Mouse (Mus musculus) layer of hippocampus, adult 9-10 months (tissue): ENCODE results near the gene Eef1akmt2.

Source experiments
- DNase-seq: peaks from one replicate; pipeline ENCODE4 v3.0.0; 2022; ENCODE audit warnings: low spot score

Gene Eef1akmt2

GRCm38 (mm10) chr7:132810879-132811278 is 41.6 kb downstream of the Eef1akmt2 start:
- DNase-seq, result no peak

GRCm38 (mm10) chr7:132810368-132810767 is 42.1 kb downstream of the Eef1akmt2 start:
- no peak for DNase-seq

- no peak for DNase-seq
Observed at GRCm38 (mm10) chr7:132809721-132810120, 42.8 kb downstream of the Eef1akmt2 start.

GRCm38 (mm10) chr7:132808841-132809682 is 43.4 kb downstream of the Eef1akmt2 start:
- DNase-seq, result no peak

- DNase-seq, result no peak
Observed at GRCm38 (mm10) chr7:132808051-132808796, 44.2 kb downstream of the Eef1akmt2 start.

GRCm38 (mm10) chr7:132806926-132807857 is 45.3 kb downstream of the Eef1akmt2 start:
- DNase-seq, result no peak

GRCm38 (mm10) chr7:132806286-132806685 is 46.2 kb downstream of the Eef1akmt2 start:
- DNase-seq, result no peak

GRCm38 (mm10) chr7:132804951-132805350 is 47.5 kb downstream of the Eef1akmt2 start:
- DNase-seq, result no peak

- no peak for DNase-seq
Observed at GRCm38 (mm10) chr7:132804461-132804860, 48.0 kb downstream of the Eef1akmt2 start.

GRCm38 (mm10) chr7:132803962-132804361 is 48.5 kb downstream of the Eef1akmt2 start:
- DNase-seq, result no peak

GRCm38 (mm10) chr7:132803336-132803735 is 49.1 kb downstream of the Eef1akmt2 start:
- no peak for DNase-seq

GRCm38 (mm10) chr7:132802691-132803090 is 49.8 kb downstream of the Eef1akmt2 start:
- no peak for DNase-seq

- DNase-seq, result no peak
Observed at GRCm38 (mm10) chr7:132802066-132802465, 50.4 kb downstream of the Eef1akmt2 start.

GRCm38 (mm10) chr7:132801509-132801908 is 51.0 kb downstream of the Eef1akmt2 start:
- DNase-seq, result no peak

GRCm38 (mm10) chr7:132800868-132801267 is 51.6 kb downstream of the Eef1akmt2 start:
- no peak for DNase-seq

- no peak for DNase-seq
Observed at GRCm38 (mm10) chr7:132799119-132800016, 53.1 kb downstream of the Eef1akmt2 start.

- no peak for DNase-seq
Observed at GRCm38 (mm10) chr7:132795141-132795540, 57.3 kb downstream of the Eef1akmt2 start.

- DNase-seq, result no peak
Observed at GRCm38 (mm10) chr7:132793467-132793866, 59.0 kb downstream of the Eef1akmt2 start.

GRCm38 (mm10) chr7:132790447-132791219 is 61.8 kb downstream of the Eef1akmt2 start:
- no peak for DNase-seq

- DNase-seq, result peak; percentile 57
Observed at GRCm38 (mm10) chr7:132788826-132789225, 63.6 kb downstream of the Eef1akmt2 start.
